Mouse (Mus musculus): Measurements from ENCODE around the gene Hes6. TPM values are rescaled to one million over a fixed set of nuclear protein-coding genes. Genes with fewer than 3 reads are reported as not detected.

The Hes6 gene
- polyA plus RNA-seq, 1 experiment from 2014 or later: 177 TPM

- no peak overlapping the region for H3K4me3 ChIP-seq
- no peak for DNase-seq (ENCODE audit: extremely low spot score, low spot score)
- no peaks in the 10 kb centered on the region for H3K9me3 ChIP-seq
- 88% methylated on average over 6 of the region's 6 CpGs for WGBS
- no peaks in the 10 kb centered on the region for H3K27me3 ChIP-seq (ENCODE audit: poor library complexity, severe bottlenecking)
- H3K4me1 ChIP-seq: no peaks in the 10 kb centered on the region
- peak overlapping the region; percentile 8; the same call in 1 of the 2 replicates for H3K27ac ChIP-seq
- no peaks in the 10 kb centered on the region for H3K36me3 ChIP-seq (replicated peaks)
Observed at GRCm38 (mm10) chr1:91436380-91437082, 22.7 kb upstream of the Hes6 start.

- 87% methylated on average over 13 of the region's 13 CpGs for WGBS
- H3K4me1 ChIP-seq: no peaks in the 10 kb centered on the region
- H3K9me3 ChIP-seq: no peaks in the 10 kb centered on the region
- no peak for DNase-seq (ENCODE audit: extremely low spot score, low spot score)
- H3K27ac ChIP-seq: peak overlapping the region; percentile 11; the same call in 1 of the 2 replicates
- H3K27me3 ChIP-seq (ENCODE audit: poor library complexity, severe bottlenecking): no peaks in the 10 kb centered on the region
- H3K36me3 ChIP-seq (replicated peaks): no peaks in the 10 kb centered on the region
- no peak overlapping the region for H3K4me3 ChIP-seq
Observed at GRCm38 (mm10) chr1:91435606-91436130, 21.8 kb upstream of the Hes6 start.

- 97% methylated on average over 8 of the region's 8 CpGs for WGBS
- H3K36me3 ChIP-seq (replicated peaks): no peaks in the 10 kb centered on the region
- no peaks in the 10 kb centered on the region for H3K4me1 ChIP-seq
- no peaks in the 10 kb centered on the region for H3K9me3 ChIP-seq
- no peak overlapping the region for H3K27ac ChIP-seq
- H3K4me3 ChIP-seq: no peak overlapping the region
- no peaks in the 10 kb centered on the region for H3K27me3 ChIP-seq (ENCODE audit: poor library complexity, severe bottlenecking)
- no peak for DNase-seq (ENCODE audit: extremely low spot score, low spot score)
Observed at GRCm38 (mm10) chr1:91434905-91435304, 21.1 kb upstream of the Hes6 start.

GRCm38 (mm10) chr1:91430761-91431160 lies 16.9 kb upstream of the Hes6 start:
- Histone ChIP-seq H3K4me3 (no peak overlapping the region), H3K36me3 (replicated peaks) (no peaks in the 10 kb centered on the region), H3K9me3 (no peaks in the 10 kb centered on the region), H3K27ac (no peak overlapping the region), H3K27me3 (ENCODE audit: poor library complexity, severe bottlenecking) (no peaks in the 10 kb centered on the region), H3K4me1 (no peaks in the 10 kb centered on the region)
- 88% methylated on average over 7 of the region's 7 CpGs for WGBS
- DNase-seq (ENCODE audit: extremely low spot score, low spot score): no peak

GRCm38 (mm10) chr1:91429212-91429611 lies 15.4 kb upstream of the Hes6 start:
- Histone ChIP-seq H3K27ac (no peak overlapping the region), H3K4me3 (no peak overlapping the region), H3K9me3 (no peaks in the 10 kb centered on the region), H3K27me3 (ENCODE audit: poor library complexity, severe bottlenecking) (no peaks in the 10 kb centered on the region), H3K36me3 (replicated peaks) (no peaks in the 10 kb centered on the region), H3K4me1 (no peaks in the 10 kb centered on the region)
- 91% methylated on average over 10 of the region's 10 CpGs for WGBS
- DNase-seq (ENCODE audit: extremely low spot score, low spot score): no peak

GRCm38 (mm10) chr1:91428614-91429013 lies 14.8 kb upstream of the Hes6 start:
- Histone ChIP-seq H3K27ac (no peak overlapping the region), H3K4me3 (no peak overlapping the region), H3K9me3 (no peaks in the 10 kb centered on the region), H3K4me1 (no peaks in the 10 kb centered on the region), H3K36me3 (replicated peaks) (no peaks in the 10 kb centered on the region), H3K27me3 (ENCODE audit: poor library complexity, severe bottlenecking) (no peaks in the 10 kb centered on the region)
- 56% methylated on average over 4 of the region's 4 CpGs for WGBS
- peak; percentile 64 for DNase-seq (ENCODE audit: extremely low spot score, low spot score)

- H3K36me3 ChIP-seq (replicated peaks): no peaks in the 10 kb centered on the region
- H3K9me3 ChIP-seq: no peaks in the 10 kb centered on the region
- DNase-seq (ENCODE audit: extremely low spot score, low spot score): no peak
- H3K4me1 ChIP-seq: no peaks in the 10 kb centered on the region
- no peak overlapping the region for H3K4me3 ChIP-seq
- no peaks in the 10 kb centered on the region for H3K27me3 ChIP-seq (ENCODE audit: poor library complexity, severe bottlenecking)
- no peak overlapping the region for H3K27ac ChIP-seq
- WGBS: 84% methylated on average over 9 of the region's 9 CpGs
Observed at GRCm38 (mm10) chr1:91426397-91426796, 12.6 kb upstream of the Hes6 start.

- no peaks in the 10 kb centered on the region for H3K9me3 ChIP-seq
- DNase-seq (ENCODE audit: extremely low spot score, low spot score): no peak
- no peaks in the 10 kb centered on the region for H3K36me3 ChIP-seq (replicated peaks)
- no peaks in the 10 kb centered on the region for H3K27me3 ChIP-seq (ENCODE audit: poor library complexity, severe bottlenecking)
- peaks cover 8% of the 10 kb centered on the region for H3K4me1 ChIP-seq
- H3K27ac ChIP-seq: no peak overlapping the region
- no peak overlapping the region for H3K4me3 ChIP-seq
- 93% methylated on average over 8 of the region's 8 CpGs for WGBS
Observed at GRCm38 (mm10) chr1:91420601-91421065, 6.8 kb upstream of the Hes6 start.

- peaks cover 14% of the 10 kb centered on the region for H3K4me1 ChIP-seq
- peaks cover 5% of the 10 kb centered on the region; the same call in 1 of the 2 replicates for H3K27me3 ChIP-seq (ENCODE audit: poor library complexity, severe bottlenecking)
- no peaks in the 10 kb centered on the region for H3K36me3 ChIP-seq (replicated peaks)
- no peak for DNase-seq (ENCODE audit: extremely low spot score, low spot score)
- no peak overlapping the region; the same call in 1 of the 2 replicates for H3K27ac ChIP-seq
- no peaks in the 10 kb centered on the region for H3K9me3 ChIP-seq
- no peak overlapping the region for H3K4me3 ChIP-seq
- WGBS: 79% methylated on average over 10 of the region's 10 CpGs
Observed at GRCm38 (mm10) chr1:91419862-91420600, 6.2 kb upstream of the Hes6 start.

GRCm38 (mm10) chr1:91417991-91418390 lies 4.2 kb upstream of the Hes6 start:
- WGBS: 86% methylated on average over 1 of the region's 1 CpGs
- Histone ChIP-seq H3K27ac (0 out of 2 replicates have a peak overlapping the region, but pooled peaks have one; percentile 30), H3K9me3 (no peaks in the 10 kb centered on the region), H3K27me3 (ENCODE audit: poor library complexity, severe bottlenecking) (peaks cover 10% of the 10 kb centered on the region; the same call in 1 of the 2 replicates), H3K4me1 (peaks cover 35% of the 10 kb centered on the region), H3K36me3 (replicated peaks) (no peaks in the 10 kb centered on the region), H3K4me3 (no peak overlapping the region)
- no peak for DNase-seq (ENCODE audit: extremely low spot score, low spot score)

GRCm38 (mm10) chr1:91415311-91415710 lies 1.5 kb upstream of the Hes6 start:
- Histone ChIP-seq H3K27ac (peak overlapping the region; percentile 97), H3K36me3 (replicated peaks) (peaks cover 13% of the 10 kb centered on the region), H3K4me3 (no peak overlapping the region), H3K27me3 (ENCODE audit: poor library complexity, severe bottlenecking) (peaks cover 19% of the 10 kb centered on the region; the same call in 1 of the 2 replicates), H3K4me1 (peaks cover 55% of the 10 kb centered on the region), H3K9me3 (no peaks in the 10 kb centered on the region)
- 73% methylated on average over 5 of the region's 5 CpGs for WGBS
- no peak for DNase-seq (ENCODE audit: extremely low spot score, low spot score)

GRCm38 (mm10) chr1:91414903-91415302 lies 1.1 kb upstream of the Hes6 start:
- Histone ChIP-seq H3K9me3 (no peaks in the 10 kb centered on the region), H3K27ac (peak overlapping the region; percentile 97), H3K4me3 (peak overlapping the region; percentile 80; the same call in 1 of the 2 replicates), H3K36me3 (replicated peaks) (peaks cover 13% of the 10 kb centered on the region), H3K4me1 (peaks cover 55% of the 10 kb centered on the region), H3K27me3 (ENCODE audit: poor library complexity, severe bottlenecking) (peaks cover 19% of the 10 kb centered on the region; the same call in 1 of the 2 replicates)
- peak; percentile 21 for DNase-seq (ENCODE audit: extremely low spot score, low spot score)
- WGBS: 58% methylated on average over 4 of the region's 4 CpGs

- H3K4me3 ChIP-seq: peak overlapping the region; percentile 80
- H3K36me3 ChIP-seq (replicated peaks): peaks cover 13% of the 10 kb centered on the region
- peaks cover 19% of the 10 kb centered on the region; the same call in 1 of the 2 replicates for H3K27me3 ChIP-seq (ENCODE audit: poor library complexity, severe bottlenecking)
- DNase-seq (ENCODE audit: extremely low spot score, low spot score): no peak
- H3K27ac ChIP-seq: peak overlapping the region; percentile 97
- H3K4me1 ChIP-seq: peaks cover 55% of the 10 kb centered on the region
- WGBS: under 1% methylated on average over 14 of the region's 14 CpGs
- no peaks in the 10 kb centered on the region for H3K9me3 ChIP-seq
Observed at GRCm38 (mm10) chr1:91413536-91413897, 321 bp downstream of the Hes6 start.

All from forebrain, embryonic 10.5 days (tissue).